Mouse (Mus musculus) intestine, postnatal 0 days (tissue): Measurements from ENCODE around the gene Tarsl2. TPM values are rescaled to one million over a fixed set of nuclear protein-coding genes. Genes with fewer than 3 reads are reported as not detected.
A peak's percentile ranks its signal among the peaks of the same experiment; 100 is the strongest.

ENCODE experiments used
- ATAC-seq: fragments of 200-750 bp; cut with Nextera tagmentation; 2 replicates; pipeline ENCODE4 v1.8.0; 2017; ENCODE audit warnings: mild to moderate bottlenecking, moderate TSS enrichment, moderate library complexity
- H3K27ac ChIP-seq: fragments of 300-500 bp; sonication (generic); 2 replicates; pipeline ENCODE4 v1.5.1; 2014; ENCODE audit warnings: mild to moderate bottlenecking, low read depth, low read length, moderate library complexity
- H3K27me3 ChIP-seq: fragments of 300-500 bp; sonication (generic); replicated peaks from 2 replicates; pipeline ENCODE4 v1.6.1; 2014; ENCODE audit warnings: low read length, mixed read lengths; ENCODE audit not compliant: control insufficient read depth, insufficient read depth
- H3K36me3 ChIP-seq: fragments of 300-500 bp; sonication (generic); 2 replicates; pipeline ENCODE4 v1.6.1; 2014; ENCODE audit warnings: mild to moderate bottlenecking, moderate library complexity; ENCODE audit not compliant: control insufficient read depth, insufficient read depth
- H3K4me1 ChIP-seq: fragments of 300-500 bp; sonication (generic); replicated peaks from 2 replicates; pipeline ENCODE4 v1.6.1; 2014; ENCODE audit warnings: antibody characterized with exemption, low read length, mixed read lengths; ENCODE audit not compliant: control insufficient read depth, insufficient read depth
- H3K4me2 ChIP-seq: fragments of 300-500 bp; sonication (generic); replicated peaks from 2 replicates; pipeline ENCODE4 v1.6.1; 2014; ENCODE audit warnings: low read depth, mild to moderate bottlenecking, moderate library complexity
- H3K4me3 ChIP-seq: fragments of 300-500 bp; sonication (generic); 2 replicates; pipeline ENCODE4 v1.5.1; 2014; ENCODE audit warnings: low read depth, low read length
- H3K9ac ChIP-seq: fragments of 300-500 bp; sonication (generic); 2 replicates; pipeline ENCODE4 v1.6.1; 2014; ENCODE audit warnings: mild to moderate bottlenecking, low read depth, low read length
- H3K9me3 ChIP-seq: fragments of 300-500 bp; sonication (generic); 2 replicates; pipeline ENCODE4 v1.6.1; 2016; ENCODE audit warnings: mixed run types; ENCODE audit not compliant: control insufficient read depth
- CTCF ChIP-seq: sonication (generic); IDR thresholded peaks from 2 replicates; pipeline ENCODE4 v1.5.1; 2016; ENCODE audit warnings: low read depth, mild to moderate bottlenecking, control low read depth, antibody characterized with exemption, moderate library complexity
- WGBS: fragments of 180-500 bp; shearing (Covaris S2); extraction: QIAGEN DNeasy Blood & Tissue Kit; methylation state at CpG from one replicate; pipeline ENCODE4 v1.1.7; 2014; 5-methylcytosine and 5-hydroxymethylcytosine counted together
- polyA plus RNA-seq: library from polyadenylated mRNA; unstranded; fragments of >200 nt; fragmentation: Nextera tagmentation; extraction: Ambion mirVana; gene quantifications from 2 replicates; pipeline ENCODE4 v1.2.1, GENCODE M21; 2015

The Tarsl2 gene
- 3.8 TPM in 2 replicates for polyA plus RNA-seq

DNA sequence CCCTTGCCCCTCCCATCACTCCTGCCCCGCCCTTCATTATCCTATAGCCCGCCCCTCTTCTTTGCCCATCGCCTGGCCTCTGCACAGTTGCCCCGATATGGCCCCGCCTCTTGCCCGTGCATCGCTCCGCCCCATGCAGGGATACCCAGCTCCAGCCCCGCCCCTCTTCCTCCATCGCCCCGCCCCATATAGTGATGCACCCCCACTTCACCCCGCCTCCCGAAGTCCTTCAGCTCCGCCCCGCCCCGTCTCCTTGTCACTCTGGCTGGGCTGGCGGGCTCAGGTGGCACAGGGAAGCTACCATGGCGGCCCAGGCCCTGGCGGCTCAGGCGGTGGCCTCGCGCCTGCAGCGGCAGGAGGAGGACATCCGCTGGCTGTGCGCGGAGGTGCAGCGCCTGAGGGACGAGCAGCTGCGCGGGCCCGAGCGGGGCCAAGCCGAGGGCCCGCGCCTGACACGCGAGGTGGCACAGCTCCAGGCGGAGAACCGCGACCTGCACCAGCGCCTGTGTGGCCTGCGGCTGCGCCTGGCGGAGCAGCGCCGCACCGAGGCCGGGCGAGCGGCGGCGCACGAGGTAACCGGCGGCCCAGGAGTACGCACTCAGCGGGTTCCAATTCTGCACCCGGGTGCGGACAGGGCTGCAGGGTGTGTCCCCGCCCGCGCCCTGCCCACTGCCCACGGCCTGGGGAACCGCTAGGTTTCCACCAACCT lies at the start of gene Tarsl2:
TSS of gene Tarsl2 (plus strand) at position 256 of the 709 bp plus-strand sequence.
- H3K4me3 ChIP-seq, result peak within 1 kb of the TSS; percentile 60
- H3K4me2 ChIP-seq, result peak within 1 kb of the TSS; percentile 92
- H3K36me3 ChIP-seq, result 0 out of 2 replicates have a peak, but pooled peaks cover 7% of the 10 kb centered on the region
- 0 out of 2 replicates have a peak, but pooled peaks cover 5% of the 10 kb centered on the region for H3K27me3 ChIP-seq
- no peaks in the 10 kb centered on the region for H3K9me3 ChIP-seq
- WGBS, result under 1% methylated on average over 64 of the region's 64 CpGs
- TF ChIP-seq CTCF, result peak; percentile 75
- H3K4me1 ChIP-seq, result no peaks in the 10 kb centered on the region
- H3K9ac ChIP-seq, result peak within 1 kb of the TSS; percentile 66
- peak; percentile 98 for ATAC-seq
- H3K27ac ChIP-seq, result peak within 1 kb of the TSS; percentile 75; the same call in 1 of the 2 replicates

DNA sequence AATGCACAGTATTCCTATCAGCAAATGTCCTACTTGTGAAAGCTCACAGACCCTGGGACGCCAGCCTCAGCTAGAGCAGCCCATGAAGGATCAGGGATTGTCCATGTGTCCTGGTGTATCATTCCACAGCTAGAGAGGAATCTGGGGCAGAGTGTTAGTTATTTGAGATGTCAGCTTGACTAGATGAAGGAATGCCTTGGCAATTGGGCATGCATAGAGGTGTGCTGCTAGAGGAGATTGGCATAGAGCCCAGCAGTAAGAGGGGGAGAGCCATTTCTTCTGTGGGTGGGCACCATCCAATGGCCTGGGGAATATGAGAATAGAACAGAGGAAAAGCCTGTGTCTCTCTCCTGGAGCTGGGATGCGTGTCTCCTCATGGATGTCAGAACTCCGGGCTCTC lies 38.6 kb upstream of the Tarsl2 start:
- 77% methylated on average over 3 of the region's 3 CpGs for WGBS
- Histone ChIP-seq H3K4me1 (no peaks in the 10 kb centered on the region), H3K9me3 (no peaks in the 10 kb centered on the region), H3K36me3 (no peaks in the 10 kb centered on the region), H3K27me3 (no peaks in the 10 kb centered on the region), H3K27ac (no peak overlapping the region), H3K9ac (no peak overlapping the region), H3K4me3 (no peak overlapping the region), H3K4me2 (no peak overlapping the region)
- ATAC-seq, result no peak
- TF ChIP-seq CTCF, result no peak

DNA sequence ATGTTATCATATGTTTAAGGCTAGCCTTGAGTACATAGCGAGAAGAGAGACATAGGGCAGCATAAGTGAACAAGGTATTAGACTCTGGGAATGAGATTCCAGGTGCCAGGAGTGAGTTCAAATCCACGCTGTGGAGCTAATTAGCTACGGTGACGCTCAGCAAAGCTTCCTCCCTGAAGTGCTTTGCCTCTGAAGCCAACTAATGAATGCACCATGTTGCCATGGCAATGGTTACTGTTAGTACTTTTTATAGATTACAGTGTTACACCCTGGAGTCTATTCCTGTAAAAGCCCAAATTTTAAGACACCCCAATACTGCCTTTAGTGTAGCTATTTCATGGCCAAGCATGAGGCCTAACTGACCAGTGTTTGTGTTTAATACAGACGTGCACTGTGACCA lies 37.7 kb upstream of the Tarsl2 start:
- Histone ChIP-seq H3K27me3 (no peaks in the 10 kb centered on the region), H3K4me3 (no peak overlapping the region), H3K9ac (no peak overlapping the region), H3K36me3 (no peaks in the 10 kb centered on the region), H3K9me3 (no peaks in the 10 kb centered on the region), H3K4me1 (no peaks in the 10 kb centered on the region), H3K4me2 (no peak overlapping the region), H3K27ac (no peak overlapping the region)
- ATAC-seq, result no peak
- TF ChIP-seq CTCF, result no peak
- WGBS, result 84% methylated on average over 5 of the region's 5 CpGs

DNA sequence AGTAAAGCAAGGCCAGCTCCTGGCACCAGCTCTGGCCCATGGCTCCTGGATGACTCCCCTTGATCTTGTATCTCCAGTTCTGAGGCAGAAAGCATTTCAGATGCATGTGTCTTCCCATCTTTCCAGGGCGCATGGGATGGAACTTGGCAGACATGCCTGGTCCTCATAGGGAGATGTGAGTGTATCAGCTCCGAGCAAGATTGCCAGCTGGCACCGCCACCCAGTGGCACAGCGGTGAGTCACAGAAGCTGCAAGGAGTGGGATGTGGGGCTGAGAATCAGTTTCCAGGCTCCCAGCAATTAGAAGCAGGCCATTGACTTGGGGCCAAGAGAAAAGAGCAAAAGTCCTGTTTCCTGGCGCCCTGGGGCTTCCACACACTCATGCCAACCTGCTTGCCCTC lies 34.5 kb upstream of the Tarsl2 start:
- no peaks in the 10 kb centered on the region for H3K9me3 ChIP-seq
- H3K4me2 ChIP-seq, result no peak overlapping the region
- H3K4me3 ChIP-seq, result no peak overlapping the region
- no peaks in the 10 kb centered on the region for H3K36me3 ChIP-seq
- peak; percentile 51 for TF ChIP-seq CTCF
- H3K27me3 ChIP-seq, result no peaks in the 10 kb centered on the region
- no peaks in the 10 kb centered on the region for H3K4me1 ChIP-seq
- ATAC-seq, result no peak
- no peak overlapping the region for H3K27ac ChIP-seq
- H3K9ac ChIP-seq, result no peak overlapping the region
- 76% methylated on average over 5 of the region's 5 CpGs for WGBS

DNA sequence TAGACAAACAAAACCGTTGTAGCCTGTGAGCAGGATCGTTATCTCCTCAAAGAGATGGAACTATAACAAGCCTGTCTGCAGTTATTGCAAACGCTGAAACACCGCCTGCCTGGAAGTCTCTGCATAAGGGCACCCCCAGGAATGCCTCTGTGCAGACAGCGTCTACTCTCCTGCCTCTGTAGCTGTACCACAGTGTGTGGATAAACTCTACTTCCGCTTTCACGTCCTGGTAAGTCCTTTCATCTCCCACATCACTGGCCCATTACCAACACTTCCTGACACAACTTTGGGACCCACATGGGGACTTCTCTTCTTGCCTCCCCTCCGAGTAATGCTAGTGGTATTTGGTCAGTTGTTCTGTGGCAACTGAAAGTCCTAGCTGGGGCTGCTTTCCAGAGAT lies 34.0 kb upstream of the Tarsl2 start:
- no peaks in the 10 kb centered on the region for H3K9me3 ChIP-seq
- 50% methylated on average over 8 of the region's 8 CpGs for WGBS
- ATAC-seq, result no peak
- H3K4me1 ChIP-seq, result no peaks in the 10 kb centered on the region
- no peak overlapping the region for H3K9ac ChIP-seq
- no peaks in the 10 kb centered on the region for H3K36me3 ChIP-seq
- H3K27me3 ChIP-seq, result no peaks in the 10 kb centered on the region
- no peak overlapping the region for H3K4me2 ChIP-seq
- TF ChIP-seq CTCF, result no peak
- H3K27ac ChIP-seq, result no peak overlapping the region
- H3K4me3 ChIP-seq, result no peak overlapping the region

DNA sequence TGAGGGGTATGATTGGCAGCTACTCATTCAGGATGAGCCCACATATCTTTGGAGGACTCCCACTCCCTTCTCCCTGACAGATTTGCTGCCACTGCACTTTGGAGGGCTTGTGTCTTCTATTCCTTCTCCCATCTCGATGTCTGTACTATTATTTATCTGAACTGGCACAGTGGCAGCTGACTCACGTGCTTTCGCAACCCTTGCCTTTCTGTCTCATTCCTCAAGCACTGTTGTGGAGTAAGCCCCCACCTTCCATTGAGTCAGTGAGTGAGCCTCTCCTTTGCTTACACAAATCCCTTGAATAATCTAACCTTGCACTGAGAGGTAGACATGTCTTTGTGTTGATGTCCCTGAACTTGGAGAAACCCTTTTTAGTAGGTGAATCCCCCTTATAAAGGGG lies 33.4 kb upstream of the Tarsl2 start:
- Histone ChIP-seq H3K27ac (no peak overlapping the region), H3K4me2 (no peak overlapping the region), H3K4me1 (no peaks in the 10 kb centered on the region), H3K4me3 (no peak overlapping the region), H3K27me3 (no peaks in the 10 kb centered on the region), H3K9me3 (no peaks in the 10 kb centered on the region), H3K36me3 (no peaks in the 10 kb centered on the region), H3K9ac (no peak overlapping the region)
- 70% methylated on average over 3 of the region's 3 CpGs for WGBS
- no peak for ATAC-seq
- TF ChIP-seq CTCF, result no peak

DNA sequence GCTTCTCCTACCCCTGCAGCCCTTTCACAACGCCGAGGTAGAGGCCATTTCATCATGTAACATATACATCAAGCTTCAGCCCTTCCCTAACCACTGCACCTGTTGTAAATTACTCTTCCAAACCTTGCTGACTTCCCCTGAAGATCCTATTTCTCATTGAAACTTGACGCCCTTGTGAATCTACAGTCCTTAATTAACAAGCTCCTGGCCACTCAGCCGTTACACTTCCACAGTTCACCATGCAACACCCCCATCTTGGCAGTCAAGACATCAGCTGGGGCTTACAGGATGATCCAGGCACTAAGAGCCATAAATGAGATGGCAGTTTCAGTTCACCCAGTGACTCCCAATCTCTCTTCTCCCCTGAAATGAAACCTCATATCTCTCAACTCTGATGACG lies 31.0 kb upstream of the Tarsl2 start:
- 79% methylated on average over 5 of the region's 5 CpGs for WGBS
- no peak for ATAC-seq
- Histone ChIP-seq H3K9me3 (no peaks in the 10 kb centered on the region), H3K4me2 (no peak overlapping the region), H3K27ac (no peak overlapping the region), H3K4me3 (no peak overlapping the region), H3K9ac (no peak overlapping the region), H3K36me3 (no peaks in the 10 kb centered on the region), H3K27me3 (no peaks in the 10 kb centered on the region), H3K4me1 (no peaks in the 10 kb centered on the region)
- no peak for TF ChIP-seq CTCF
